Mouse (Mus musculus): ENCODE data around the gene Mpst.

Gene Mpst

DNA sequence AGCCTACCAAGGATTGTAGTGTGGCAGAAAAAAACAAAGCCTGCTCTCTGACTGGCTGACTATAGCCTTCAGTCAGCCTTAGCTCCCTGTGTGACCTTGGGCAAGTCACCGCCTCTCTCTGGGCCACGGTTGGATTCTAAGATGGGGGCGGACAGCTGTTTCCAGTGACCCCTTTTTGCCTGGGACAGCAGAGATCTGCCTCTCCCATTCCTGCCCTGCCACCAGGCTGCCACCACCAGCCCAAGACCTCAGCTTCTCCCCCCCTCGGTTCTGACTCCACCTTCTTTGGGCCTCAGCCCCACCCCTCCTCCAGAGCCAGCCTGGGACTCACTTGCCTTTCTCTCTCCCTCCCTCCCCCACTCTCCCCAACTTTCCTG lies 31.8 kb downstream of the Mpst start:
- no peak for DNase-seq

DNA sequence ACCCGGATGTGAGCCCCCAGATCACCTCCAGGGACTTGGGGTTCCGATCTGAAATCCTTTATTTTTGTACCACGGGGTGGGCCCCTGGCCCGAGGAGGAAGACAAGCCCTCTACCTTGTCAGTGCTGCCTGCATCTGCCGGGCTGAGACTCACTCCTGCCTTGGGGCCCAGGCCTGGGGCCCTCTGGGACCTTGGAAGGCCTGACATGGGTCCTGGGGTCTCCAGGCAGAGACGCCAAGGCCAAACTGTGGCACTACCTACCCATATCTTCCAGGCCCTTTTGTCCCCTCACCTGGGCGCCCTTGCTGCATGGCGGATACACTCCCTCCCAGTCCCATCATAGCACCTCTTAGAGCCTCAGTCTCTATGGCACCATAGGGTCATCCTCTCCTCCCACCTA lies 32.3 kb downstream of the Mpst start:
- no peak for DNase-seq

DNA sequence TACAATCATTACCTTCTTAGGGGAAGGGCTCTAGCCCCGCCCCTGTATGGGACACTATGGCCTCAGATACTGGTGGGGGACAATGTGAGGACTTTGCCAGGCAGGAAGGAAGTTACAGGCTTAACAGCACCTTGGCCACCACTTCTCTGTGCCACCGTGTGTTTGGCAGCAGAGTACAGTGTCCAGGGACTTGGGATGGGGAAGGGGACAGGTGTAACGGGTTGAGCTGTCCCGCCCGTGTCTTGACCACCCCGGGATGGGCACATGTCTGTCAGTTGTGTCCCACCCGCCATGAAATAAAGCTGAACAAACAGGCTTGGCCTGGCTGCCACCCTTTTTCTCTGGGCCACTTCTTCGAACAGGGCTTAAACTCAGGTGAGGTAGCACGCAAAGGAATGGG lies 32.8 kb downstream of the Mpst start:
- no peak for DNase-seq

DNA sequence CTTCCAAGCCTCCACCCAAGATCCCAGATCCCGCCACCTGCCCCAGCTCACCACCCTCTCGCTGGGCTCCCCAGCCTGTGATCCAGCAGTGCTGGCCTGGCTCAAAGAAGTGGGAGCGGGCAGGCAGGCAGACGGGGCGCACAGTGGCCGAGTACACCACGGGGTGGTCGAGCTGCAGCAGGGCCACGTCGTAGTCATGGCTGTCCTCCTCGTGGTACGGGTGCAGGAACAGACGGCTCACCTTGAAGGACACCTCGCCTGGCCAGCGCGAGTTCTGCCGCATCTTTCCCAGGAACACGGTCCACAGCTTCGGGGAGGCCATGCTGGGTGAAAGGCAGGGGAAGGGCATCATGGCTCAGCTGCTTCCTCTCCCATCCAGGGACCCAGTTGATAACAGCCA lies 36.0 kb downstream of the Mpst start:
- DNase-seq = no peak

DNA sequence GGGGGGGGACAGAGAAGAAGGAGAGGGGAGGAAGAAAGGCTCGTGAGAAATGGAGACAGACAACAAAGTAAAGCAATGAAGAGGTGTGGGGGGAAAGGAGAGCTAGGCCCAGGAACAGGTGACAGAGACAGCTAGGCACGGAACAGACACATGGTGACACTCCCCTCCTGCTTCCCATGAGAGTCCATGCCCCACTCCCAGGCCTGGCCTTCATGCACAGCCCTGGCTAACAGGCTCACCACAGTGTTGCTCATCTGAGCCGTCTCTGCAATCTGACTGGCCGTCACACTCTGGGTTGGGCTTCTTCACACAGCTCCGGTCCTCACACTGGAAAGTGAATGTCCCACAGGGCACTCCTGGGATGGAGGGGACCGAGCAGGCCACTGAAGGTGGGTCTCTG lies 37.6 kb downstream of the Mpst start:
- DNase-seq = no peak

DNA sequence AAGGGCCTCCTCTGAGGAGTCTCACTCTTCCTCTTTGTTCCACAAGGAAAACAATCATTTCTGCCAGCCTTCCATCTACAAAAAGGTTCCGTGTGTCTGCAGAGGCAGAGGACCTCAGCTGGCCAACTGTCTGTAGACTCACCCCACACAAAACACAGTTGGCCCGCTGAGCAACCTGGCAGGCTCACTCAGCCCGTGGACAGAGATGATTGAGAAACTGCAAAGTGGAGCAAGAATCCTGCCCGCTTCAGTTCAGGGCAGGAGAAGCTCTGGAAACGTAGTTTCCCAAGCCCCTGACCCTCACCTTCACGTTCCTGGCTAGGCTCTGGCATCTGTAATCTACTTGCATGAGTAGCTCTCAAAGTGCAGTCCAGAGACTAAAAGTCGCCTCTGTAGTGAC lies 40.9 kb downstream of the Mpst start:
- no peak for DNase-seq

DNA sequence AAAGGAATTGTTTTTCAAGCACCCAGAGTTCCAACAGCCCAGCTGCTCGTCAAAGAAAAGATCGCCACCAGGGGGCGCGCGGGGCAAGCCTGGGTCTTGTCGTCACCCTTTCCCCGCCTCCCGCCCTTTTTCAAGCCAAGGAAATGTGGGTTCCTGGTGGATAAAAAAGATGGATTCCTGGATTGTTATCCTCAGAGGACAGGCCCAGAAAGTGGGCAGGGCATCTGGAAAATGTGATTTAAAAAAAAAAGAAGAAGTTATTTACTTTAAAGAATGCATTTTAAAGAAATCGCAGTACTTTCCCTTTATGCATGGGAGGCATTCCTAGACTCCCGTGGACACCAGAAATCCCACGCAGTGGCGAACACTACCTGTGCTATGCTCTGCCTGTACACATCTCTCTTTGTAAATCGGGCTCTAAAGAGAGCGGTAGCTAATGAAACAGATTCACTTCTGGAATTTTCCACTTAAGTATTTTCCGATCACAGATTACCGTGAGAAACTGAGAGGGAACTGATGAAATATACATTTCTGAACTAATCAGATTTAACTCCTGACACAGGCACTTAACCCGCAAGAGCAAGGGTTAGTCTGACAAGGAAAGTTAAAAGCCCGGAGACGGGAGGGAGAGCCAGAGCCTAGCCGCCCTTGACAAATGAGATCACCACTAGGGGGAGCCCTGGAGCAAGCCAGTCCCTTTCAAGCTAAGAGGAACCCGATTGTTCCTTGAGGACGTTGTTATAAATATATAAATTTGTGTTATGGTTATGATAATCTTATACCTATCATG lies 41.7 kb downstream of the Mpst start:
- peak; percentile 93 for DNase-seq

DNA sequence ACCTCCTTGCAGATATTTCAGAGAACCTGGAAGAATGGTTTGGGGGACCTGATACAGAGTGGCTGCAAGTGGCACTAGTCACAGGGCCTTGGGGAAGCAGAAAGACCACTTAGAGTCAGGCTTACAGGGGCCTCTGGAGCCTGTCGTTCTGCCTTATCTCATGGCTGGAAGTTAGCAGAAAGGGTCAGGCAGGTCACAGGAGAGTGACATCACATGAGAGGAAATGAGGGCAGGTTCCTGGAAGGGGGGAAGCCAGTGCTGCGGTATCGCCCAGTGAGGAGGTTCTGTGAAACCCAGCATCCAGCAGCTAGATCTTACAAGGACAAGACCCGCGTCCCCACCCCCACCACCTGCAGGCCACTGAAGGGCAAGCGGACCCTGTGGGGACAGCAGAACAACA lies 42.9 kb downstream of the Mpst start:
- DNase-seq = no peak

DNA sequence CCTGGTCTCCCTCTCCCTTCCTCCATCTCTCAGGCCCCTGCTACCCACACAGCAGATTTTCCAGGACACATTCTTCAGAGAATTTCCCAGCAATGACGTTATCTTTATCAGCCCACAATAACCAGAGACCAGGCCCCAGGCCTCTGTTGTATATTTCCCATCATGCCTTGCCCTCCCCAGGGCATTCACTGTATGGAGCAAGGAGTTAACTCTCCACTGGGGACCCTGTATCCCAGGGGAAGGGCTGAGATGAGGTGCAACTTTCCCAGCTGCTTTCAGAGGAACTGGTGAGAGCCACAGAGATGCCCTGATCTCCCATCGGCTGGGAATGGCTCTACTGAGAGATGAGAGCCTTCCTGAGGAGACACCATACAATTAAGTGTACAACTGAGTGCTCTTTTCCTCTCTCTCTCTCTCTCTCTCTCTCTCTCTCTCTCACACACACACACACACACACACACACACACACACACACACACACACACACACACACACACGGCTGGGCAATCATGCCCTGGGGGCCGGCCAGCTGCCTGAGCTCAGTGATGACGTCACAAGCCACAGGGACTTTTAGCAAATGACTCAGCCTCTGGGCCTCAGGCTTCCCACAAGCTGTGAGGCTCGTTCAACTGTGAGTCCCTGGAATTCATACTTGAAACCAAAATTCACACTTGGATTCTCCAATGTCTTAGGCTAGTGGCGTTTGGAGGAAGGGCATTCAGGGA lies 43.6 kb downstream of the Mpst start:
- DNase-seq = peak; percentile 85

DNA sequence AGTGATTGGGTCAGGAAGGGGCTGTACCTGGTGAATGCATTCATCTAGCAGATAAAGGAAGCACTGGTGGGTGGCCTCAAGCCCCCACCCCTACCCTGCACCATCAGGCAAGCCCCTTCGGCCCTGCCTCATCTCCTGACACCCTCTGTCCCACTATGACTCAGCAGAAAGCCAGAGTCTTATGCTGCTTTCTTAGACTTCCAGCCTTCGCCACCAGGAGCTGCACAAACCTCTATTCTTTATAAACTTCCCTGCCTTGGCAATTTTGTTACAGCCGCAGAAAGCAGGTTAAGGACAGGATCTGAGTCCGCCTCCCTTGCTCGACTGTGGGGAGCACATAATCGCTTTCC lies 44.2 kb downstream of the Mpst start:
- DNase-seq = no peak

DNA sequence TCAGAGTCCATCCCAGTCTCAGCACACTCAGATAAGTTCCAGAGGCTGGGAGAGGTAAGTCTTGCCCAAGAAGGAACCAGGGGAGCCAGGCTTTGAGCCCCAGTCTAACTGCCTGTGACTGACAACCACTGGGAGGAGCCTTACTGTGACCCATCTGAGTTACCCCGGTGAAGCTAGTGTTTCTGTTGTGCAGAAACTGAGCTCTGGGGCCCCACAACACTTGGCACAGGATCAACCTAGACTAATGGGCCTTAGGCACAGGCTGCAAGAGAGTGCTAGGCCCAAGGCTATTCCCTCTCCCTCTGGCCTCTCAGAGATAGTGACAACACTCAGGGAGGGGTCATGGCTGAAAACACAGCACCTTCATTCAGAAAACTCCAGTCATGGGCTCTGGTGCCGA lies 45.0 kb downstream of the Mpst start:
- DNase-seq = no peak

DNA sequence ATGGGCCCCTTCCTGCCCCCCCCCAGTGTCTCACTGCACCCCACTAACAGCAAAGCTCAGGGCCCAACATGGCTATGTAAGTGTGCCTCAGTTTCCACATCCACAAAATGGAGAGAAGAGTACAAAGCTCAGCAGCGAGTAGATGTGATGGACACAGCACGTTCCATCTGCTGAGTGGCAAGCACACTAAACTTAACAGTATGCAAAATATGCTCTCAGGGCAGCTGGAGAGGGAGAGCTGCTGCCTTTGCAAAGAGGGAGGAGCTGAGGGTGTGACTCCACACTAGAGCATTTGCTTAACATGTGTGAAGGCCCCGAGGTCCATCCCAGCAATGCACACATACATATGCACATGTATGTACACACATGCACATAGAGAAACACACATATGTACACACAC lies 46.7 kb downstream of the Mpst start:
- DNase-seq = no peak

DNA sequence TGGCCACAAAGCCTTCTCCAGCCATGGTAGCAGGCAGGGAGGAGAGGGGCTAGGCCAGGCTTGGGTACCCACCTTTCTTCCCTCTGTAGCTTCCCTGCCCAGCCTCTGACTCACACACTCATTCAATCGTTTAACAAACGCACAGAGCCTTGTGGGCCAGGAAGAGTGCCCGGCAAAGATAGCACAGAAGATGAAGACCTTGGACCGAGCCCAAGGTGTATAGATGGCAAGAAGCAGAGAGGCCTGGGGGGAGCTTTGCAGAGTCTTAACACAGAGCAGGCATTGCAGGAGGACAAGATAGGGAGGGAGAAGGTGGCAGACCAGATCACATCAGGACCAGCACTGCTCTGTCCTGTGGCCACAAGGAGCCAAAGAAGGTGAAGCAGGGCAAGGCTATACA lies 49.0 kb downstream of the Mpst start:
- no peak for DNase-seq

DNA sequence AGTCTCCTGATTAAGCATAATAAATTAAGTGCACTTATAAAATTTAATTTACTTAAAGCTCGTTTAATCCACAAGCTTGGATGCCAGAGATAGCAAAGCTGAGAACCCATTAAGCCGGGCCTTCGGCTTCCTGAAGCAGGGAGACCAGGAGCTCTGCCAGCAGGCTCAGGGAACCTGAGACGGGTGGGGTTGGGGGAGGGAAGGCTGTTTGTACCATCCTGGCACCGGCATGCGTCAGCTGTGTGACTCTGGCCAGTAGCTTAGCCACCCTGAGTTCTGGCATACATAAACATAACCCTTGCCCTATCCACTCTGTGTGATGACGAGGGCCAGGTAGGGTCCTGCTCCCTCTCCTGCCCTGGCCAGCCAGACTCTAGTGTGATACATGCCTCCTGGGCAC lies 49.8 kb downstream of the Mpst start:
- no peak for DNase-seq

DNA sequence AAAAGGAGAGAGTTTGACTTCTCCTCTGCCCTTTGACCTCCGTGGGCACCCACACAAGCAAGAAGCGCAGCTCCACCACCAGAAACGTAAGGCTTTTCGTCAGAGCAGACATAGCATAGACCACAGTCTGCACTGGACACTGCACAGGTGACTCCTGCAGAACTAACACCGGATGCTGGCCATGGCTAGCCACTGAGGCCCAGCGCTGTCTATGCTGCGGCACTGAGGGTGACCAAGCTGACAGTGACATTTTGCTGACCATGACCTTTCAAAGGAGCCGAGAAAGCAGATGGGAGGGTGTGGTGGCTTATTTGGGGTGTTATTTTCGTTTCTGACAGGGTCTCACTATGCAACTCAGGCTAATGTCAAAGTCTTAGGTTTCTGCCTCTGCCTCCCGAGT lies 51.0 kb downstream of the Mpst start:
- DNase-seq = no peak

DNA sequence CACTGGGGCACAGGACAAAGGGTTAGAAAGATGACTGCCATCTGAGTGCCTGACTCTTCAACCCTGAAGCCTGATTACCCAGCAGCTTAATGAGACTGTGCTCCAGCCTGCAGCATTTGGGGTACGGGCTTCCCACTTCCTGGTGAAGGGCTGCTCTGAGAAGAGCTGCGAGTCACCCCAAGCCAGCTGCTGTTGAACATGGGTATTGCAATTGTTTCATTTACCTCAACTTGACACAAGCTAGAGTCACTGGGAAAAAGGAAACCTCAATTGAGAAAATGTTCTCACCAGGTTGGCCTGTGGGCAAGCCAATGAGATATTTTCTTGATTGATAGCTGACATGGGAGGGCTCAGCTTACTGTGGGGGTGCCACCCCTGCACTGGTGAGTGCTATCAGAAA lies 56.8 kb downstream of the Mpst start:
- no peak for DNase-seq

Measured in retina, postnatal 1 day (tissue).